Mouse (Mus musculus) liver, adult 2 months (tissue): ENCODE data around the gene Tefm. TPM values are rescaled to one million over a fixed set of nuclear protein-coding genes. Genes with fewer than 3 reads are reported as not detected.
A peak's percentile ranks its signal among the peaks of the same experiment; 100 is the strongest.
"Not testable (repeated sequence)": the region's sequence is repeated elsewhere in the genome, so short reads cannot be mapped to it uniquely, and the experiment has no call there.

Experiments used
- DNase-seq: peaks from one replicate; pipeline ENCODE4 v3.0.0-alpha.2; 2011; ENCODE audit warnings: low read depth, low spot score; ENCODE audit errors: extremely low read depth
- H3K27ac ChIP-seq: fragments of 200-500 bp; replicated peaks from 2 replicates; pipeline ENCODE4 v1.5.1; 2012; ENCODE audit warnings: low read depth, mild to moderate bottlenecking, control low read depth, inconsistent platforms, low read length; ENCODE audit not compliant: insufficient read depth
- H3K27me3 ChIP-seq: fragments of 200-500 bp; 2 replicates; pipeline ENCODE4 v1.6.1; 2012; ENCODE audit warnings: mild to moderate bottlenecking, moderate library complexity, low read length, inconsistent platforms; ENCODE audit not compliant: control insufficient read depth, insufficient read depth
- H3K36me3 ChIP-seq: fragments of 200-500 bp; 2 replicates; pipeline ENCODE4 v1.6.1; 2012; ENCODE audit warnings: low read length, inconsistent platforms; ENCODE audit not compliant: control insufficient read depth, insufficient read depth
- H3K4me1 ChIP-seq: fragments of 200-500 bp; 2 replicates; pipeline ENCODE4 v1.6.1; 2011; ENCODE audit warnings: low read length; ENCODE audit not compliant: control insufficient read depth, insufficient read depth
- H3K4me3 ChIP-seq: fragments of 200-500 bp; 2 replicates; pipeline ENCODE4 v1.5.1; 2011; ENCODE audit warnings: low read depth, mild to moderate bottlenecking, control low read depth, low read length, moderate library complexity; ENCODE audit not compliant: insufficient read depth
- H3K79me2 ChIP-seq: fragments of 200-500 bp; 2 replicates; pipeline ENCODE4 v1.6.1; 2012; ENCODE audit warnings: inconsistent platforms, mild to moderate bottlenecking, low read length, moderate library complexity; ENCODE audit not compliant: control insufficient read depth, insufficient read depth
- H3K9ac ChIP-seq: fragments of 200-500 bp; 2 replicates; pipeline ENCODE4 v1.6.1; 2012; ENCODE audit warnings: low read depth, mild to moderate bottlenecking, control low read depth, inconsistent platforms, low read length
- CTCF ChIP-seq: fragments of 200-500 bp; IDR thresholded peaks from 2 replicates; pipeline ENCODE4 v1.5.1; 2011; ENCODE audit warnings: low read depth, low read length, control low read depth
- POLR2A ChIP-seq: fragments of 200-500 bp; IDR thresholded peaks from 2 replicates; pipeline ENCODE4 v1.6.1; 2011; ENCODE audit warnings: low read length, control low read depth; ENCODE audit not compliant: insufficient read depth; ENCODE audit errors: extremely low read depth
- WGBS: fragments of 180-500 bp; shearing (Covaris S2); methylation state at CpG from one replicate; pipeline ENCODE4 v1.1.7; 2018; 5-methylcytosine and 5-hydroxymethylcytosine counted together
- polyA plus RNA-seq: library from polyadenylated mRNA; depleted of rRNA; stranded (reverse); fragments of >200 nt; gene quantifications from 2 replicates; pipeline ENCODE4 v1.2.3, GENCODE M21; 2012
- total RNA-seq: library from RNA; depleted of rRNA; stranded (reverse); fragments of >200 nt; gene quantifications from 2 replicates; pipeline ENCODE4 v1.2.3, GENCODE M21; 2014

The Tefm gene
- total and polyA plus RNA-seq, 2 experiments = 5.0 to 20.5 TPM

- 0 out of 2 replicates have a peak, but pooled peaks have one; percentile 20 for TF ChIP-seq CTCF
- H3K36me3 ChIP-seq, H3K9ac ChIP-seq, DNase-seq, H3K27me3 ChIP-seq, H3K79me2 ChIP-seq, H3K27ac ChIP-seq, H3K4me1 ChIP-seq: not testable (repeated sequence)
- WGBS = 48% methylated on average over 12 of the region's 12 CpGs
- peak overlapping the region; percentile 3; the same call in 1 of the 2 replicates for H3K4me3 ChIP-seq
Measured at GRCm38 (mm10) chr11:80183054-80183704, 41.2 kb upstream of the Tefm start.

GRCm38 (mm10) chr11:80181021-80181749 is 39.2 kb upstream of the Tefm start:
- H3K36me3 ChIP-seq = peaks cover 22% of the 10 kb centered on the region
- TF ChIP-seq CTCF (peak; percentile 23; the same call in 1 of the 2 replicates), POLR2A (no peak)
- no peak overlapping the region for H3K9ac ChIP-seq
- DNase-seq = peak; percentile 49
- 59% methylated on average over 5 of the region's 5 CpGs for WGBS
- no peaks in the 10 kb centered on the region for H3K27me3 ChIP-seq
- 0 out of 2 replicates have a peak, but pooled peaks cover 9% of the 10 kb centered on the region for H3K4me1 ChIP-seq
- H3K79me2 ChIP-seq = peaks cover 3% of the 10 kb centered on the region; the same call in 1 of the 2 replicates
- no peak overlapping the region for H3K4me3 ChIP-seq
- H3K27ac ChIP-seq = 0 out of 2 replicates have a peak overlapping the region, but pooled peaks have one; percentile 4

- Histone ChIP-seq H3K27me3 (no peaks in the 10 kb centered on the region), H3K79me2 (no peaks in the 10 kb centered on the region), H3K4me1 (peaks cover 10% of the 10 kb centered on the region), H3K9ac (no peak overlapping the region), H3K36me3 (peaks cover 34% of the 10 kb centered on the region), H3K27ac (peak overlapping the region; percentile 70), H3K4me3 (no peak overlapping the region)
- 91% methylated on average over 8 of the region's 8 CpGs for WGBS
- DNase-seq = no peak
- no peak for TF ChIP-seq POLR2A
- no peak for TF ChIP-seq CTCF
Measured at GRCm38 (mm10) chr11:80178316-80178715, 36.3 kb upstream of the Tefm start.

GRCm38 (mm10) chr11:80176911-80177895 is 35.2 kb upstream of the Tefm start:
- no peak for DNase-seq
- H3K27ac ChIP-seq = peak overlapping the region; percentile 70
- peak overlapping the region; percentile 20 for H3K9ac ChIP-seq
- no peak overlapping the region for H3K4me3 ChIP-seq
- peaks cover 34% of the 10 kb centered on the region for H3K36me3 ChIP-seq
- no peaks in the 10 kb centered on the region for H3K79me2 ChIP-seq
- 76% methylated on average over 11 of the region's 11 CpGs for WGBS
- H3K4me1 ChIP-seq = peaks cover 20% of the 10 kb centered on the region
- TF ChIP-seq POLR2A = no peak
- no peak for TF ChIP-seq CTCF
- no peaks in the 10 kb centered on the region for H3K27me3 ChIP-seq

GRCm38 (mm10) chr11:80173963-80174670 is 32.1 kb upstream of the Tefm start:
- Histone ChIP-seq H3K27me3 (no peaks in the 10 kb centered on the region), H3K27ac (peak overlapping the region; percentile 82), H3K36me3 (peaks cover 39% of the 10 kb centered on the region), H3K79me2 (no peaks in the 10 kb centered on the region), H3K9ac (peak overlapping the region; percentile 65), H3K4me3 (no peak overlapping the region), H3K4me1 (peaks cover 43% of the 10 kb centered on the region)
- 31% methylated on average over 11 of the region's 11 CpGs for WGBS
- peak; percentile 89 for DNase-seq
- TF ChIP-seq POLR2A (no peak), CTCF (no peak)
